Mouse (Mus musculus) MEL (cell line): ENCODE results near the gene Tbca. TPM values are rescaled to one million over a fixed set of nuclear protein-coding genes. Genes with fewer than 3 reads are reported as not detected.

ENCODE experiments used
- DNase-seq: peaks from one replicate; pipeline ENCODE4 v3.0.0; 2011; ENCODE audit warnings: low read depth, low spot score
- H3K27ac ChIP-seq: 2 replicates; pipeline ENCODE4 v1.5.1; 2012; ENCODE audit warnings: low read depth, mild to moderate bottlenecking, control low read depth, low read length, moderate library complexity; ENCODE audit not compliant: control insufficient read depth
- H3K27me3 ChIP-seq, 2 experiments: fragments of 150-350 bp in 1 of 2; sonication (generic) in 1 of 2; 2 replicates each; pipeline ENCODE4 v1.6.1; 2012; ENCODE audit warnings: low read length in 2 of 2, mild to moderate bottlenecking in 2 of 2, improper control_type of control experiment in 1 of 2, moderate library complexity in 1 of 2; ENCODE audit not compliant: insufficient read depth in 2 of 2, control insufficient read depth in 1 of 2
- H3K36me3 ChIP-seq, 2 experiments: 2 replicates each; pipeline ENCODE4 v1.6.1; 2012 to 2014; ENCODE audit warnings: low read length in 2 of 2, improper control_type of control experiment in 1 of 2, inconsistent platforms in 1 of 2, mild to moderate bottlenecking in 1 of 2; ENCODE audit not compliant: insufficient read depth in 2 of 2, control insufficient read depth in 1 of 2
- H3K4me1 ChIP-seq, 2 experiments: fragments of 150-350 bp in 1 of 2; sonication (generic) in 1 of 2; 2 replicates each; pipeline ENCODE4 v1.6.1; 2012; ENCODE audit warnings: low read length in 2 of 2, improper control_type of control experiment in 1 of 2, mild to moderate bottlenecking in 1 of 2; ENCODE audit not compliant: insufficient read depth in 2 of 2, control insufficient read depth in 1 of 2
- H3K4me3 ChIP-seq, 2 experiments: fragments of 150-350 bp in 1 of 2; sonication (generic) in 1 of 2; 2 replicates each; pipeline ENCODE4 v1.5.1; 2012; ENCODE audit warnings: low read depth in 2 of 2, low read length in 2 of 2, mild to moderate bottlenecking in 2 of 2, moderate library complexity in 2 of 2, control low read depth in 1 of 2, improper control_type of control experiment in 1 of 2; ENCODE audit not compliant: control insufficient read depth in 1 of 2, insufficient read depth in 1 of 2
- H3K79me2 ChIP-seq: 2 replicates; pipeline ENCODE4 v1.6.1; 2012; ENCODE audit warnings: mild to moderate bottlenecking, low read length, moderate library complexity; ENCODE audit not compliant: control insufficient read depth, poor library complexity, insufficient read depth
- H3K9ac ChIP-seq: 2 replicates; pipeline ENCODE4 v1.6.1; 2012; ENCODE audit warnings: low read depth, mild to moderate bottlenecking, control low read depth, low read length, moderate library complexity; ENCODE audit not compliant: control insufficient read depth, poor library complexity, severe bottlenecking
- H3K9me3 ChIP-seq: fragments of 150-350 bp; sonication (generic); replicated peaks from 2 replicates; pipeline ENCODE4 v1.6.1; 2012; ENCODE audit warnings: mild to moderate bottlenecking, low read length, improper control_type of control experiment, moderate library complexity; ENCODE audit not compliant: insufficient read depth
- BHLHE40 ChIP-seq: IDR thresholded peaks from 2 replicates; pipeline ENCODE4 v1.6.1; 2012; ENCODE audit warnings: low read depth, mild to moderate bottlenecking, inconsistent platforms, low read length, improper control_type of control experiment, borderline replicate concordance
- CHD2 ChIP-seq: IDR thresholded peaks from 2 replicates; pipeline ENCODE4 v1.6.1; 2011; ENCODE audit warnings: low read length, improper control_type of control experiment
- CTCF ChIP-seq, 3 experiments: IDR thresholded peaks in 2 of 3; conservative IDR thresholded peaks in 1 of 3; 2 replicates each; pipeline ENCODE4 v1.5.1; 2011 to 2012; ENCODE audit warnings: low read length in 3 of 3, low read depth in 2 of 3, mild to moderate bottlenecking in 2 of 3, improper control_type of control experiment in 1 of 3, inconsistent platforms in 1 of 3, mixed read lengths in 1 of 3, moderate library complexity in 1 of 3; ENCODE audit not compliant: control insufficient read depth in 1 of 3, insufficient read depth in 1 of 3, poor library complexity in 1 of 3, severe bottlenecking in 1 of 3
- E2F4 ChIP-seq: IDR thresholded peaks from 2 replicates; pipeline ENCODE4 v1.6.1; 2011; ENCODE audit warnings: low read depth, low read length, improper control_type of control experiment, borderline replicate concordance
- ELF1 ChIP-seq: IDR thresholded peaks from 2 replicates; pipeline ENCODE4 v1.6.1; 2014; ENCODE audit warnings: low read depth, mild to moderate bottlenecking, inconsistent platforms, low read length, improper control_type of control experiment, moderate library complexity
- ETS1 ChIP-seq: IDR thresholded peaks from 2 replicates; pipeline ENCODE4 v1.6.1; 2012; ENCODE audit warnings: low read depth, mild to moderate bottlenecking, inconsistent platforms, low read length, improper control_type of control experiment, moderate library complexity
- GABPA ChIP-seq: IDR thresholded peaks from 2 replicates; pipeline ENCODE4 v1.6.1; 2012; ENCODE audit warnings: low read depth, mild to moderate bottlenecking, inconsistent platforms, low read length, improper control_type of control experiment, moderate library complexity
- GATA1 ChIP-seq: IDR thresholded peaks from 2 replicates; pipeline ENCODE4 v1.6.1; 2011; ENCODE audit warnings: low read depth, low read length, improper control_type of control experiment
- HCFC1 ChIP-seq: IDR thresholded peaks from 2 replicates; pipeline ENCODE4 v1.6.1; 2012; ENCODE audit warnings: low read depth, mild to moderate bottlenecking, inconsistent platforms, low read length, improper control_type of control experiment, moderate library complexity
- JUND ChIP-seq: IDR thresholded peaks from 2 replicates; pipeline ENCODE4 v1.6.1; 2011; ENCODE audit warnings: low read depth, mild to moderate bottlenecking, improper control_type of control experiment, low read length
- MAX ChIP-seq: IDR thresholded peaks from 2 replicates; pipeline ENCODE4 v1.6.1; 2011; ENCODE audit warnings: low read length, improper control_type of control experiment
- MXI1 ChIP-seq: IDR thresholded peaks from 2 replicates; pipeline ENCODE4 v1.6.1; 2011; ENCODE audit warnings: mild to moderate bottlenecking, low read depth, low read length, improper control_type of control experiment
- MYB ChIP-seq: IDR thresholded peaks from 2 replicates; pipeline ENCODE4 v1.6.1; 2011; ENCODE audit warnings: mild to moderate bottlenecking, low read depth, low read length, improper control_type of control experiment
- MYC ChIP-seq: IDR thresholded peaks from 2 replicates; pipeline ENCODE4 v1.6.1; 2011; ENCODE audit warnings: low read depth, mild to moderate bottlenecking, low read length, improper control_type of control experiment, moderate library complexity
- NELFE ChIP-seq: IDR thresholded peaks from 2 replicates; pipeline ENCODE4 v1.6.1; 2011; ENCODE audit warnings: low read depth, low read length, improper control_type of control experiment
- NRF1 ChIP-seq: IDR thresholded peaks from 2 replicates; pipeline ENCODE4 v1.6.1; 2014; ENCODE audit warnings: low read depth, mild to moderate bottlenecking, inconsistent platforms, low read length, improper control_type of control experiment, moderate library complexity; ENCODE audit not compliant: poor library complexity, insufficient read depth, severe bottlenecking
- POLR2AphosphoS5 ChIP-seq: IDR thresholded peaks from 2 replicates; pipeline ENCODE4 v1.6.1; 2012; ENCODE audit warnings: low read depth, borderline replicate concordance, mild to moderate bottlenecking, inconsistent platforms, low read length, moderate library complexity, mixed read lengths
- RAD21 ChIP-seq: IDR thresholded peaks from 2 replicates; pipeline ENCODE4 v1.6.1; 2011; ENCODE audit warnings: mild to moderate bottlenecking, low read depth, low read length, improper control_type of control experiment
- RCOR1 ChIP-seq: IDR thresholded peaks from 2 replicates; pipeline ENCODE4 v1.6.1; 2012; ENCODE audit warnings: low read depth, mild to moderate bottlenecking, inconsistent platforms, low read length, improper control_type of control experiment
- TAL1 ChIP-seq: IDR thresholded peaks from 2 replicates; pipeline ENCODE4 v1.6.1; 2012; ENCODE audit warnings: mild to moderate bottlenecking, inconsistent platforms, low read length, moderate library complexity, mixed read lengths
- TBP ChIP-seq: IDR thresholded peaks from 2 replicates; pipeline ENCODE4 v1.8.0; 2011; ENCODE audit warnings: low read depth, low read length, improper control_type of control experiment
- USF1 ChIP-seq: IDR thresholded peaks from 2 replicates; pipeline ENCODE4 v1.6.1; 2014; ENCODE audit warnings: low read depth, mild to moderate bottlenecking, inconsistent platforms, low read length, improper control_type of control experiment, moderate library complexity
- polyA plus RNA-seq, 2 experiments: library from polyadenylated mRNA; stranded (reverse) in 1 of 2; unstranded in 1 of 2; fragments of >175 nt in 1 of 2; fragments of >200 nt in 1 of 2; gene quantifications; 2 replicates each; pipeline versions ENCODE4 v1.2.1 to v1.2.4; 2012; ENCODE audit warnings: low replicate concordance in 2 of 2, low read depth in 1 of 2; ENCODE audit not compliant: insufficient read length in 2 of 2, insufficient read depth in 1 of 2, missing spikeins in 1 of 2
- total RNA-seq: library from RNA; depleted of rRNA; stranded (reverse); fragments of 300-350 nt; gene quantifications from 2 replicates; pipeline ENCODE4 v1.2.3, GENCODE M21; 2012

Tbca gene
- total and polyA plus RNA-seq, 3 experiments: 155 to 263 TPM; not detected in 1

DNA sequence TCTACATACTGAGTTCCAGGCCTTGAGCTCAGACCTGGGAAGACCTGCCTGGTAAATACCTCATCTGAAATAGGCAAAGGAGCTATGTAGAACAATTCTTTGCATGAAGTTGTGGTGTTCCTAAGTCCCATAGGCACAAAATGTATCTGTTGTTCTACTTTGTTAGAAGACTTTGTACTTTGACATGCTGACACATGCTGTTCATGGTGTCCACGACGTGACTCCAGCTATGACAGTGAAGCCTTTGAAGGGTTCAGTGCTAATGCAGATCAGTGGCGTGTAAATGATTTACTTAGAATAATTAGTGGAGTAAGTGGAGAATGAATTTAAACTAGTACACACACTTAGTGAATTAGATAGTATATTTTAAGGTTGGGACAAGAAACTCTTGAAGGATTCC is 31.8 kb downstream of the Tbca start (continued):
- no peak for TF ChIP-seq TAL1

DNA sequence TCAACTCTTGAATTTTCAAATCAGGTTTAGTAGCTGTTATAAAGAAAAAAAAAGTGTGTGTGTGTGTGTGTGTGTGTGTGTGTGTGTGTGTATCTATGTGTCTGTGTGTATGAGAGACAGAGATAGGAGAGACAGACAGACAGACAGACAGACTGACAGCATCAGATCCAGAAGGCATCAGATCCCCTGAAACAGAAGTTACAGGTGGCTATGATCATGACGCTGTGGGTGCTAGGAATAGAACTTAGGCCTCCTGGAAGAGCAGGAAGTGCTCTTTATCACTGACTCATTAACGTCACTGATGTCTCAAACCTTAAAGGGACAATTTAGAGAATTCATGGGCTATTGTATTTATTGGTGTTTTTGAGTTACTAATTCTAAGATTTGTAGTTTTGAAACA is 32.2 kb downstream of the Tbca start:
- H3K36me3 ChIP-seq: peaks cover 2 to 6% of the 10 kb centered on the region in 2 experiments
- no peak for TF ChIP-seq HCFC1
- TF ChIP-seq E2F4: no peak
- no peak for TF ChIP-seq RAD21
- no peak for TF ChIP-seq MYC
- TF ChIP-seq USF1: no peak
- no peak for TF ChIP-seq ETS1
- TF ChIP-seq NELFE: no peak
- no peak for TF ChIP-seq RCOR1
- no peak for TF ChIP-seq MXI1
- no peak for TF ChIP-seq MAX
- TF ChIP-seq POLR2AphosphoS5: no peak
- TF ChIP-seq BHLHE40: no peak
- TF ChIP-seq NRF1: no peak
- no peak overlapping the region for H3K4me3 ChIP-seq
- H3K27me3 ChIP-seq: no peaks in the 10 kb centered on the region
- H3K9me3 ChIP-seq: no peaks in the 10 kb centered on the region
- no peak for DNase-seq
- peaks cover 13% of the 10 kb centered on the region; the same call in 1 of the 2 replicates for H3K79me2 ChIP-seq
- 0 out of 4 replicates have a peak, but pooled peaks cover 0 to 2% of the 10 kb centered on the region in 2 experiments for H3K4me1 ChIP-seq
- no peak overlapping the region for H3K27ac ChIP-seq
- no peak overlapping the region for H3K9ac ChIP-seq

- peaks cover 0 to 6% of the 10 kb centered on the region in 2 experiments; a peak in 2 of 4 replicates for H3K36me3 ChIP-seq
- H3K79me2 ChIP-seq: peaks cover 8% of the 10 kb centered on the region; the same call in 1 of the 2 replicates
- no peaks in the 10 kb centered on the region for H3K9me3 ChIP-seq
- peaks cover 0 to 3% of the 10 kb centered on the region in 2 experiments; a peak in 1 of 4 replicates for H3K4me1 ChIP-seq
- no peak for TF ChIP-seq GATA1
- TF ChIP-seq ELF1: no peak
- no peak for TF ChIP-seq CTCF (IDR thresholded peaks at IDR 0.05 in 2 of 3, conservative IDR thresholded peaks at IDR 0.05 in 1 of 3; ENCODE audit: control insufficient read depth in 1 of 3, insufficient read depth in 1 of 3, low read depth in 2 of 3, low read length in 3 of 3, poor library complexity in 1 of 3, severe bottlenecking in 1 of 3)
- no peak for TF ChIP-seq MYB
- no peak for TF ChIP-seq NRF1
- no peak for TF ChIP-seq JUND
- TF ChIP-seq NELFE: no peak
- no peak for TF ChIP-seq CHD2
- no peak for TF ChIP-seq TBP
- no peak for TF ChIP-seq GABPA
- H3K27ac ChIP-seq: no peak overlapping the region
- no peak overlapping the region for H3K9ac ChIP-seq
- no peaks in the 10 kb centered on the region for H3K27me3 ChIP-seq
- DNase-seq: no peak
- H3K4me3 ChIP-seq: no peak overlapping the region
Observed at GRCm38 (mm10) chr13:94826389-94826788, 37.7 kb downstream of the Tbca start.
